Mouse (Mus musculus) kidney, postnatal 14 days (tissue): ENCODE results near the gene Cacnb4.

Experiments
- DNase-seq: peaks from one replicate; pipeline ENCODE4 v3.0.0; 2022; ENCODE audit warnings: mixed read lengths

Cacnb4 gene

GRCm38 (mm10) chr2:52603935-52604650 is 72.5 kb downstream of the Cacnb4 start:
- no peak for DNase-seq

GRCm38 (mm10) chr2:52603421-52603820 is 73.2 kb downstream of the Cacnb4 start:
- DNase-seq: no peak

GRCm38 (mm10) chr2:52602921-52603320 is 73.7 kb downstream of the Cacnb4 start:
- no peak for DNase-seq

- DNase-seq: no peak
Measured at GRCm38 (mm10) chr2:52602228-52602627, 74.4 kb downstream of the Cacnb4 start.

GRCm38 (mm10) chr2:52597511-52597910 is 79.1 kb downstream of the Cacnb4 start:
- DNase-seq: no peak

- DNase-seq: no peak
Measured at GRCm38 (mm10) chr2:52593814-52594213, 82.8 kb downstream of the Cacnb4 start.

GRCm38 (mm10) chr2:52593260-52593659 is 83.4 kb downstream of the Cacnb4 start:
- no peak for DNase-seq

GRCm38 (mm10) chr2:52590970-52591347 is 85.7 kb downstream of the Cacnb4 start:
- DNase-seq: peak; percentile 87

- no peak for DNase-seq
Measured at GRCm38 (mm10) chr2:52590340-52590969, 86.2 kb downstream of the Cacnb4 start.

- DNase-seq: no peak
Measured at GRCm38 (mm10) chr2:52589514-52589913, 87.1 kb downstream of the Cacnb4 start.

- no peak for DNase-seq
Measured at GRCm38 (mm10) chr2:52585384-52585783, 91.2 kb downstream of the Cacnb4 start.

GRCm38 (mm10) chr2:52581132-52581781 is 95.4 kb downstream of the Cacnb4 start:
- DNase-seq: peak; percentile 33

GRCm38 (mm10) chr2:52580697-52581096 is 95.9 kb downstream of the Cacnb4 start:
- DNase-seq: peak; percentile 68

GRCm38 (mm10) chr2:52578846-52579245 is 97.8 kb downstream of the Cacnb4 start:
- no peak for DNase-seq

GRCm38 (mm10) chr2:52577700-52578099 is 98.9 kb downstream of the Cacnb4 start:
- no peak for DNase-seq

- DNase-seq: no peak
Measured at GRCm38 (mm10) chr2:52576546-52576945, 100.1 kb downstream of the Cacnb4 start.

GRCm38 (mm10) chr2:52575637-52576175 is 100.9 kb downstream of the Cacnb4 start:
- DNase-seq: no peak

GRCm38 (mm10) chr2:52574929-52575328 is 101.7 kb downstream of the Cacnb4 start:
- no peak for DNase-seq

GRCm38 (mm10) chr2:52572221-52572620 is 104.4 kb downstream of the Cacnb4 start:
- DNase-seq: no peak

- DNase-seq: no peak
Measured at GRCm38 (mm10) chr2:52571339-52571968, 105.2 kb downstream of the Cacnb4 start.

GRCm38 (mm10) chr2:52570781-52571180 is 105.8 kb downstream of the Cacnb4 start:
- no peak for DNase-seq

- DNase-seq: no peak
Measured at GRCm38 (mm10) chr2:52570171-52570570, 106.5 kb downstream of the Cacnb4 start.

GRCm38 (mm10) chr2:52568131-52568530 is 108.5 kb downstream of the Cacnb4 start:
- no peak for DNase-seq
